Mouse (Mus musculus) kidney, postnatal 14 days (tissue): ENCODE data around the gene Cnr1.

ENCODE experiments used
- DNase-seq: peaks from one replicate; pipeline ENCODE4 v3.0.0; 2022; ENCODE audit warnings: mixed read lengths

The Cnr1 gene

GRCm38 (mm10) chr4:33943936-33944335 is 19.5 kb downstream of the Cnr1 start:
- DNase-seq: no peak

DNA sequence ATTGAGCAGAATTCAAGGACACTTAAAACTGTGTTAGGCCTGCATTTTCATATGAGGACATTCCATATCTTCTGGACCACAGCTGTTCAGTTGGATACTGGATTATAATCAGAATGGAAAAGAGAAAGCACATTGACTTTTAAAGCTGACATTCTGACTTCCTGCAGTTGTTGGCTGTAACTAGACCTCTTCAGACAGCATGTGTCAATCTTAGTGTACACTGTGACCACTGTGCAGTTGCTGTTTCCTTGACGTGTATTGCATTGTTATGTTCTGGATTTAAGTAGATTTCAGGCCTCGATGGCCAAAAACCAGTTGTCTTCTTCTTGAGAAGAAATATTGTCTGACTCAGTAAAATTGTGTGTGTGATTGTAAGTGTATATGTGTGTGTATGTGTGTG is 21.3 kb downstream of the Cnr1 start:
- no peak for DNase-seq

DNA sequence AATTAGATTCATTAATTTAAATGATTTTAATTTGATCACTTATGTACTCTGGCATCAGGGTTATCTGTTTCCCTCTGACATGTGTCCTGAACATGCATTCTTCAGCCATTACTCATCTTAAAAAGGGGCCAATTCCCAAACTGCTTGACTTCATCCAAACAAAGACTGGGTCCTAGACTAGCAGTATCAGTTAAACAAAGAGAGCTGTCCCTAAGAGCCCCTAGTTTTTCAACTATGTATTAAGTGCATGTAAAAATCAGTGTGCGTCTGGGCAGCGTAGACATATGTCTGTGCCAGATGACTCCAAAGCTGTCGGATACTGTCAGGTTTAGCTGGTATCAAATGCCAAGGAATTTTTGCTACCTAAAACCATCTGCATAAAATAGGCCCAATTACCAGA is 23.2 kb downstream of the Cnr1 start:
- no peak for DNase-seq

- no peak for DNase-seq
Measured at GRCm38 (mm10) chr4:33957398-33957797, 33.0 kb downstream of the Cnr1 start.

- DNase-seq: no peak
Measured at GRCm38 (mm10) chr4:33958515-33958914, 34.1 kb downstream of the Cnr1 start.

DNA sequence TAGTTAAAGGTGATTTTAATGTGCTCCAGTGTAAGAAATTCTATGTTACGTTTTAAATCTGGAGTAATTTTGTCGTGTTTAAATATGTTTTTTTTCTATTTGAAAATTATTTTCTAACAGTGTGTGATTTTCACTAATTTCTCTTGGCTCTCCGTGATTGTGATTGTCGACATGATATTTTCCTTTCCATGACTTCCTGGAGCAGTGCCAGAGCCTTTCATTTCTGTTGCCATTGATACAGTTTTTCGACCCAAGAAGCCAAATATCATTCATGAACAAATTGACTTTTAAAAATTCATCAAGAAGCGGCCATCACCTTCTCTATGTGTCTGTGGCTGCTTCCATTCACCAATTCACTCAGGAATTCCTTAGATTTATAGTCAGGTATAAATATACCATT is 35.4 kb downstream of the Cnr1 start:
- DNase-seq: no peak

DNA sequence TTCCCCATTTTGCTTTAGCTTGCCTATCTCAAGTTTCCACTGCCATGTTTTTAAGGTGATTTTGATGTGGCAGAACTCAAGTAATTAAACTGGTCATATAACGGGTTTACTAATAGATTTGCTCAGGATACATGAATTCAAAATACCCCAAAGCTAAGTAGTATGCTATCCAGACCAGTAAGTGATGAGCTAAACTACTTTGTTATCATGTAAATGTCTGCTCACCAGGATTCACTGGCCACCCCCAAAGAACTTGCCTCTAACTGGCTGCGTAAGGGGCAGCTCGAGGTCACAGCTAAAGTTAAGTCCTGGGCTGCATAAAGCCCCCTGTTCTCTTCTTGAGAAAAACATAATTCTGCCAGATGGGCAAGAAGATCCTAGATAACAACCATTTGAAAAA is 46.3 kb downstream of the Cnr1 start:
- no peak for DNase-seq

- DNase-seq: no peak
Measured at GRCm38 (mm10) chr4:33988466-33989089, 64.2 kb downstream of the Cnr1 start.

DNA sequence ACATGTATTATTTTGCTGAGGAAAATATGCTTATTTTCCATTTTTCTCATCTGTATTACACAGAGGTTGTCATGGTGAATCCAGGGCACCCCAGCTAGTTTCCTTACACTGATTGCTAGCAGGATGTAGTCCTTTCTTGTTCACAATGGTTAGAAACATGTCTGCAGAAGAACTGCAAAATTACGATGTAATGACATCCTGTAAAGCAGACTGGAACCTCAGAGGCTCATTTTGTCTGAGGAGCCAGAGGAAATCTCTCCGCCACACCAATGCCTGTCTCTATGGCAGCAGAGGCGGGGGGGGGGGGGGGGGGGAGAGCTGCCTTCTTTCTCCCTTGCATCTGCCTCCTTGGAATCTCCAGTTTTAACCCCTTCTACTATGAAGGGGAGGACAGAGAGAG is 68.3 kb downstream of the Cnr1 start:
- DNase-seq: no peak

DNA sequence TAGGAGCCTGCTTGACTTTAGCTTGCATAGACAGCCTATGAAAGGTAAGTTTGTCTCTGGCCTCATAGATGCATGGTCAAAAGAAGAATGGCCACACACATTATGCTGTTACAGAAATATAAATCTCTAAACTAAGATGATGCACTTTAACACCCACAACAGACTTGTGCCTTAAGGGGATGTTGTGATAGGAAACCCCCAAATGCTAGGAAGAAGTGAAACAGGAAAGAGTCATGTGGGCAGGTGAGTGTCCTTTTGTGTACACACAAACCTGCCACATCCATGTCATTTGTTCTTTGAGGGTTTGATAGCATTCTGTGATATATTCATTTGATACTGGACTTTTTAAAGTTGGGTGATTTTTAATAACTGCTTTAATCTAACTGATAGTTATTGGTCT is 72.0 kb downstream of the Cnr1 start:
- DNase-seq: no peak
